ENCODE assay signal across 9 mouse cellular contexts in the genomic region with DNA sequence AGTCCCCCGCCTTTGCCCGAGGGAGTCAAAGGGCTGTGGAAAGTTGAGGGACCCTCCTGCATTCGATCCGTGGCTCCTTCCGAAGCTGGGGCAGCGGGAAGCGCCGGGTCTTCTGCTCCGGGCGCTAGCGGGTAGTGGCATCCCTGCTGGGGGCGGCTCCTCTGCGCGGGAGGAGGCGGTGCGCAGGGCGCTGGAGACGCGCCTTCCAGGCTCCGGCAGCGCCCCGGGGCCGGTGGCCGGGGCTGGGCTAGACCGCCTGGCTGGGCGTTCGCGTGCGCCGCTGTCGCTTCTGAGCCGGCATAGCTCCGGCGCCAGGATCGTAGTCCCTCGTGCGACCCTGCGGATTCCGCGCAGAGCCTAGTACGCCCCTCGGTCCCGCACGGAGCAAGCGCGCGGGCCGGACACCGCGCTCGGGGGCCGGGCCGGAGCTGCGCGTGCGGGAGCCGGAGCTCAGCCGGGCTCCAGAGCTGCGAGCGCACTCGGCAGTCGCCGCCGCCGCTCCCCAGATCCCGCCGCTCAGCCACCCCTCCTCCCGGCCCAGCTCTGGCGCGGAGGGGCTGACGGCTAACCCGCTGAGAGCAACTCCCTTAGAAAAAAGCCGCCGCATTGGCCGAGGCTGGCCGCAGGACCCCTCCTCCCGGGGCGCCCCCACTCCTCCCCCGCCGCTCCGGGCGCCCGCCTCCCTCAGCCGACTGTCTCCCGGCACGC. TPM values are rescaled to one million over a fixed set of nuclear protein-coding genes. Genes with fewer than 3 reads are reported as not detected.
DNase-seq lines count a peak whose midpoint lies in the region; ATAC-seq and TF ChIP-seq lines count a peak whose summit lies in the region.
"Had no signal": no experiment of that assay in that cellular context is flagged by ENCODE, and none has a peak within 500 bp of the region (broad histone marks: within the 10 kb centered on the region; RNA-seq: fewer than 3 reads in every experiment).

A gene (plus strand): TSS at position 236 of the 708 bp plus-strand sequence.

- no peak within 1 kb of the TSS for H3K27ac ChIP-seq in cortical plate, adult 2 months (ENCODE audit: insufficient read depth, low read length)
- peak within 1 kb of the TSS; percentile 73 for H3K27ac ChIP-seq in hindbrain, postnatal 0 days
- H3K27ac ChIP-seq in limb, embryonic 12.5 days, result peak within 1 kb of the TSS; percentile 81
- H3K27ac ChIP-seq in midbrain, embryonic 13.5 days, result peak within 1 kb of the TSS; percentile 77
- H3K27ac ChIP-seq in testis, adult 2 months (ENCODE audit: control insufficient read depth, insufficient read depth, low read depth, low read length), result no peak within 1 kb of the TSS

- under 1% methylated on average over 82 of the region's 86 CpGs for WGBS in hindbrain, postnatal 0 days
- WGBS in limb, embryonic 12.5 days, result under 1% methylated on average over 85 of the region's 86 CpGs
- WGBS in midbrain, embryonic 13.5 days, result under 1% methylated on average over 67 of the region's 86 CpGs

- H3K4me1 ChIP-seq in cortical plate, adult 2 months (ENCODE audit: control insufficient read depth, insufficient read depth, low read length), result no peaks in the 10 kb centered on the region
- no peaks in the 10 kb centered on the region for H3K4me1 ChIP-seq in hindbrain, postnatal 0 days (ENCODE audit: insufficient read depth, low read length)
- peaks cover 13% of the 10 kb centered on the region for H3K4me1 ChIP-seq in limb, embryonic 12.5 days (replicated peaks)
- H3K4me1 ChIP-seq in midbrain, embryonic 13.5 days (replicated peaks), result peaks cover 13% of the 10 kb centered on the region
- peaks cover 8% of the 10 kb centered on the region for H3K4me1 ChIP-seq in testis, adult 2 months (ENCODE audit: control insufficient read depth, insufficient read depth, low read length)

- peak; percentile 88 for ATAC-seq in hindbrain, postnatal 0 days
- ATAC-seq in limb, embryonic 12.5 days (ENCODE audit: insufficient number of reproducible peaks, insufficient read depth, low FRiP score, low TSS enrichment, low read depth), result peak; percentile 82
- peak; percentile 89 for ATAC-seq in midbrain, embryonic 13.5 days

- no peak for TF ChIP-seq CTCF in cortical plate, adult 2 months (IDR thresholded peaks at IDR 0.05; ENCODE audit: extremely low read depth, insufficient read depth, low read length)
- no peak for TF ChIP-seq CTCF in hindbrain, postnatal 0 days (IDR thresholded peaks at IDR 0.05; ENCODE audit: low read depth)
- no peak for TF ChIP-seq CTCF in testis, adult 2 months (IDR thresholded peaks at IDR 0.05; ENCODE audit: control insufficient read depth, insufficient read depth, insufficient replicate concordance, low read depth, low read length)

- H3K27me3 ChIP-seq in hindbrain, postnatal 0 days (ENCODE audit: insufficient read depth, low read length), result no peaks in the 10 kb centered on the region; the same call in 1 of the 2 replicates
- peaks cover 61% of the 10 kb centered on the region for H3K27me3 ChIP-seq in limb, embryonic 12.5 days
- H3K27me3 ChIP-seq in midbrain, embryonic 13.5 days, result peaks cover 60% of the 10 kb centered on the region
- no peaks in the 10 kb centered on the region for H3K27me3 ChIP-seq in testis, adult 2 months (ENCODE audit: control insufficient read depth, insufficient read depth, low read length)

- no peak for TF ChIP-seq POLR2A in cortical plate, adult 2 months (IDR thresholded peaks at IDR 0.05; ENCODE audit: extremely low read depth, insufficient read depth, low read length)
- TF ChIP-seq POLR2A in testis, adult 2 months (IDR thresholded peaks at IDR 0.05; ENCODE audit: control insufficient read depth, low read depth, low read length), result no peak

- H3K9me3 ChIP-seq in hindbrain, postnatal 0 days (ENCODE audit: low read length), result no peaks in the 10 kb centered on the region
- H3K9me3 ChIP-seq in limb, embryonic 12.5 days, result no peaks in the 10 kb centered on the region
- no peaks in the 10 kb centered on the region for H3K9me3 ChIP-seq in midbrain, embryonic 13.5 days

- DNase-seq in retina, embryonic 14.5 days (ENCODE audit: low spot score), result peak; percentile 68
- no peak for DNase-seq in retina, postnatal 1 day
- DNase-seq in gastrocnemius, postnatal 10 days, result peak; percentile 69
- peak; percentile 77 for DNase-seq in hindbrain, postnatal 0 days (ENCODE audit: low spot score)

- peak within 1 kb of the TSS; percentile 91 for H3K4me3 ChIP-seq in cortical plate, adult 2 months (ENCODE audit: insufficient read depth, low read length)
- H3K4me3 ChIP-seq in hindbrain, postnatal 0 days (ENCODE audit: low read length), result peak within 1 kb of the TSS; percentile 75
- peak within 1 kb of the TSS; percentile 69 for H3K4me3 ChIP-seq in limb, embryonic 12.5 days (replicated peaks)
- peak within 1 kb of the TSS; percentile 78 for H3K4me3 ChIP-seq in midbrain, embryonic 13.5 days (replicated peaks)
- H3K4me3 ChIP-seq in testis, adult 2 months (ENCODE audit: control insufficient read depth, low read depth, low read length), result peak within 1 kb of the TSS; percentile 65

- peak within 1 kb of the TSS; percentile 98 for H3K4me2 ChIP-seq in hindbrain, postnatal 0 days (ENCODE audit: low read depth, low read length)
- H3K4me2 ChIP-seq in limb, embryonic 12.5 days, result peak within 1 kb of the TSS; percentile 95
- peak within 1 kb of the TSS; percentile 98 for H3K4me2 ChIP-seq in midbrain, embryonic 13.5 days (replicated peaks)

- H3K9ac ChIP-seq in hindbrain, postnatal 0 days (replicated peaks; ENCODE audit: low read length), result peak within 1 kb of the TSS; percentile 76
- peak within 1 kb of the TSS; percentile 86 for H3K9ac ChIP-seq in limb, embryonic 12.5 days (replicated peaks)
- peak within 1 kb of the TSS; percentile 81 for H3K9ac ChIP-seq in midbrain, embryonic 13.5 days (replicated peaks)

- H3K36me3 ChIP-seq in hindbrain, postnatal 0 days (ENCODE audit: insufficient read depth, low read length), result no peaks in the 10 kb centered on the region
- no peaks in the 10 kb centered on the region for H3K36me3 ChIP-seq in limb, embryonic 12.5 days
- no peaks in the 10 kb centered on the region for H3K36me3 ChIP-seq in midbrain, embryonic 13.5 days
- H3K36me3 ChIP-seq in testis, adult 2 months (ENCODE audit: control insufficient read depth, insufficient read depth, low read length), result no peaks in the 10 kb centered on the region

RNA-seq across cellular contexts. Expression of the gene that starts here (rescaled TPM):
- 5.9 and 6.8 TPM in 2 replicates for polyA plus RNA-seq in cortical plate, adult 2 months (2012; rRNA removed)
- total RNA-seq in gastrocnemius, postnatal 10 days (2021), result 1 to 10 TPM; 5.9 to 8.0 TPM
- 9.9 and 10.2 TPM in 2 replicates for total RNA-seq in hindbrain, postnatal 0 days (2014; rRNA removed)
- 6.7 and 8.1 TPM in 2 replicates for polyA plus RNA-seq in hindbrain, postnatal 0 days (2015; fragmentation: Nextera tagmentation; extraction: Ambion mirVana)
- polyA plus RNA-seq in limb, embryonic 12.5 days (2016; fragmentation: Nextera tagmentation; extraction: Ambion mirVana), result 13.2 and 15.7 TPM in 2 replicates
- polyA plus RNA-seq in midbrain, embryonic 13.5 days (2015; fragmentation: Nextera tagmentation; extraction: Ambion mirVana), result 3.8 and 4.8 TPM in 2 replicates
- polyA plus RNA-seq in testis, adult 2 months (2012; rRNA removed), result 0.30 and 0.38 TPM in 2 replicates
- total RNA-seq: MEL had no signal

Comparison
In these comparisons a context has a peak if more than half of its experiments do, and no peak if none do; other contexts are left out.
1. H3K27ac ChIP-seq: peak in hindbrain, postnatal 0 days (single experiment), limb, embryonic 12.5 days (single experiment) and midbrain, embryonic 13.5 days (single experiment); none in cortical plate, adult 2 months (single experiment) and testis, adult 2 months (single experiment).
2. Peak in every context shown above with its lines, with median percentiles within 50 percentile points of each other: H3K4me3 ChIP-seq, ATAC-seq, H3K4me2 ChIP-seq and H3K9ac ChIP-seq.